Mouse (Mus musculus) lung, postnatal 10 days (tissue): ENCODE results near the gene Gm3106.
"Not testable (repeated sequence)": the region's sequence is repeated elsewhere in the genome, so short reads cannot be mapped to it uniquely, and the experiment has no call there.

Experiments
- DNase-seq: peaks from one replicate; pipeline ENCODE4 v3.0.0; 2021

The Gm3106 gene

DNA sequence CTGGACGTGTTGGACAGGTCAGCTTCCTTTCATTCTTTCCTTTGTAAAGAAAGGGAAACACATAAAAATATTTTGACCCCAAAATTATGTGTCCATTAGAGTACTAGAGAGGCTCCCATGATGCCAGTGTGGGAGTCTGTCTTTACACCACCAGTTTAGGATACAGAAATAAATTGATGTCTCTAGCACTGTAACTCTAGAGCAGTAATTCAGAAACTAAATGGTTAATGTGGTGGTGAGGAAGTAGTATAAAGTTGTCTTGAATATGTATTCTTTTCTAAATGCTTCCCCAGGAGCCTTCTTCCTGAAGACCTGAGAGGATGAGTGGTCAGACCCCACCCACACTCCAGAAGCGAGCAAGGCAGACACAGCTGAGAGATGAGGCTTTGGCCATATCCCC lies at the start of gene Gm3106:
TSS of gene Gm3106 (plus strand) at position 301 of the 400 bp plus-strand sequence.
- DNase-seq: not testable (repeated sequence)
